Mouse (Mus musculus) heart, embryonic 16.5 days (tissue): ENCODE measurements around the gene Medag. TPM values are rescaled to one million over a fixed set of nuclear protein-coding genes. Genes with fewer than 3 reads are reported as not detected.

Source experiments
- ATAC-seq: fragments of 200-750 bp; cut with Nextera tagmentation; replicated peaks from 2 replicates; pipeline ENCODE4 v1.8.0; 2017; ENCODE audit warnings: moderate number of reproducible peaks; ENCODE audit not compliant: insufficient read depth, low FRiP score; ENCODE audit errors: extremely low read depth
- H3K27ac ChIP-seq: fragments of 300-500 bp; sonication (generic); 2 replicates; pipeline ENCODE4 v1.5.1; 2014; ENCODE audit warnings: mild to moderate bottlenecking, low read length, control low read depth, moderate library complexity
- H3K27me3 ChIP-seq: fragments of 300-500 bp; sonication (generic); 2 replicates; pipeline ENCODE4 v1.6.1; 2014; ENCODE audit warnings: low read length, mixed read lengths; ENCODE audit not compliant: control insufficient read depth, insufficient read depth
- H3K36me3 ChIP-seq: fragments of 300-500 bp; sonication (generic); 2 replicates; pipeline ENCODE4 v1.6.1; 2014; ENCODE audit not compliant: control insufficient read depth, insufficient read depth
- H3K4me1 ChIP-seq: fragments of 300-500 bp; sonication (generic); 2 replicates; pipeline ENCODE4 v1.6.1; 2014; ENCODE audit warnings: low read length, mixed read lengths; ENCODE audit not compliant: control insufficient read depth, insufficient read depth
- H3K4me2 ChIP-seq: fragments of 300-500 bp; sonication (generic); 2 replicates; pipeline ENCODE4 v1.6.1; 2014; ENCODE audit warnings: low read depth, mild to moderate bottlenecking, control low read depth, low read length
- H3K4me3 ChIP-seq: fragments of 300-500 bp; sonication (generic); 2 replicates; pipeline ENCODE4 v1.5.1; 2014; ENCODE audit warnings: mild to moderate bottlenecking, control low read depth, low read length
- H3K9ac ChIP-seq: fragments of 300-500 bp; sonication (generic); 2 replicates; pipeline ENCODE4 v1.6.1; 2014; ENCODE audit warnings: low read length, control low read depth
- H3K9me3 ChIP-seq: fragments of 300-500 bp; sonication (generic); replicated peaks from 2 replicates; pipeline ENCODE4 v1.6.1; 2016; ENCODE audit warnings: low read length; ENCODE audit not compliant: control insufficient read depth
- WGBS: fragments of 180-500 bp; shearing (Covaris S2); extraction: QIAGEN DNeasy Blood & Tissue Kit; methylation state at CpG from one replicate; pipeline ENCODE4 v1.1.7; 2014; 5-methylcytosine and 5-hydroxymethylcytosine counted together
- polyA plus RNA-seq: library from polyadenylated mRNA; unstranded; fragments of >200 nt; fragmentation: Nextera tagmentation; extraction: Ambion mirVana; gene quantifications from 2 replicates; pipeline ENCODE4 v1.2.1, GENCODE M21; 2015

The Medag gene
- polyA plus RNA-seq, 1 experiment from 2014 or later, result 2.2 TPM

GRCm38 (mm10) chr5:149444451-149444850, 32.9 kb downstream of the Medag start:
- Histone ChIP-seq H3K27ac (no peak overlapping the region), H3K9me3 (peaks cover 4% of the 10 kb centered on the region), H3K9ac (no peak overlapping the region), H3K4me1 (peaks cover 8% of the 10 kb centered on the region), H3K36me3 (no peaks in the 10 kb centered on the region), H3K27me3 (no peaks in the 10 kb centered on the region), H3K4me3 (no peak overlapping the region), H3K4me2 (no peak overlapping the region)
- no peak for ATAC-seq
- WGBS, result 61% methylated on average over 4 of the region's 4 CpGs

- 81% methylated on average over 7 of the region's 7 CpGs for WGBS
- Histone ChIP-seq H3K27ac (no peak overlapping the region), H3K4me2 (no peak overlapping the region), H3K4me3 (no peak overlapping the region), H3K9ac (no peak overlapping the region), H3K36me3 (no peaks in the 10 kb centered on the region), H3K27me3 (no peaks in the 10 kb centered on the region), H3K4me1 (peaks cover 5% of the 10 kb centered on the region), H3K9me3 (peaks cover 4% of the 10 kb centered on the region)
- no peak for ATAC-seq
These were observed 34.9 kb downstream of the Medag start for GRCm38 (mm10) chr5:149446495-149446894.

- H3K9ac ChIP-seq, result no peak overlapping the region
- WGBS, result 81% methylated on average over 5 of the region's 5 CpGs
- H3K9me3 ChIP-seq, result peaks cover 4% of the 10 kb centered on the region
- no peaks in the 10 kb centered on the region for H3K36me3 ChIP-seq
- no peaks in the 10 kb centered on the region for H3K27me3 ChIP-seq
- H3K4me2 ChIP-seq, result no peak overlapping the region
- ATAC-seq, result no peak
- H3K27ac ChIP-seq, result no peak overlapping the region
- peaks cover 3% of the 10 kb centered on the region; the same call in 1 of the 2 replicates for H3K4me1 ChIP-seq
- no peak overlapping the region for H3K4me3 ChIP-seq
These were observed 36.2 kb downstream of the Medag start for GRCm38 (mm10) chr5:149447733-149448132.

GRCm38 (mm10) chr5:149449406-149449805, 37.9 kb downstream of the Medag start:
- Histone ChIP-seq H3K9me3 (peaks cover 4% of the 10 kb centered on the region), H3K4me2 (no peak overlapping the region), H3K27ac (no peak overlapping the region), H3K27me3 (no peaks in the 10 kb centered on the region), H3K4me3 (no peak overlapping the region), H3K36me3 (no peaks in the 10 kb centered on the region), H3K9ac (no peak overlapping the region), H3K4me1 (peaks cover 3% of the 10 kb centered on the region; the same call in 1 of the 2 replicates)
- 82% methylated on average over 7 of the region's 7 CpGs for WGBS
- ATAC-seq, result no peak

- H3K9me3 ChIP-seq, result peaks cover 4% of the 10 kb centered on the region
- H3K4me3 ChIP-seq, result no peak overlapping the region
- no peaks in the 10 kb centered on the region for H3K36me3 ChIP-seq
- WGBS, result 45% methylated on average over 7 of the region's 7 CpGs
- ATAC-seq, result no peak
- peaks cover 3% of the 10 kb centered on the region; the same call in 1 of the 2 replicates for H3K4me1 ChIP-seq
- H3K4me2 ChIP-seq, result no peak overlapping the region
- H3K27ac ChIP-seq, result no peak overlapping the region
- H3K9ac ChIP-seq, result no peak overlapping the region
- no peaks in the 10 kb centered on the region for H3K27me3 ChIP-seq
These were observed 39.7 kb downstream of the Medag start for GRCm38 (mm10) chr5:149451209-149451681.

- peaks cover 3% of the 10 kb centered on the region; the same call in 1 of the 2 replicates for H3K4me1 ChIP-seq
- no peaks in the 10 kb centered on the region for H3K36me3 ChIP-seq
- no peak overlapping the region for H3K4me2 ChIP-seq
- no peak overlapping the region for H3K27ac ChIP-seq
- no peak for ATAC-seq
- no peaks in the 10 kb centered on the region for H3K9me3 ChIP-seq
- WGBS, result 27% methylated on average over 6 of the region's 6 CpGs
- H3K4me3 ChIP-seq, result no peak overlapping the region
- no peaks in the 10 kb centered on the region for H3K27me3 ChIP-seq
- no peak overlapping the region for H3K9ac ChIP-seq
These were observed 42.7 kb downstream of the Medag start for GRCm38 (mm10) chr5:149454281-149454680.

GRCm38 (mm10) chr5:149456544-149456943, 45.0 kb downstream of the Medag start:
- Histone ChIP-seq H3K4me2 (no peak overlapping the region), H3K9me3 (no peaks in the 10 kb centered on the region), H3K36me3 (no peaks in the 10 kb centered on the region), H3K4me3 (no peak overlapping the region), H3K9ac (no peak overlapping the region), H3K27me3 (no peaks in the 10 kb centered on the region), H3K27ac (no peak overlapping the region), H3K4me1 (no peaks in the 10 kb centered on the region)
- ATAC-seq, result no peak
- WGBS, result 81% methylated on average over 7 of the region's 7 CpGs

- no peak for ATAC-seq
These were observed 50.5 kb downstream of the Medag start for GRCm38 (mm10) chr5:149462071-149462470.

GRCm38 (mm10) chr5:149465305-149465704, 53.8 kb downstream of the Medag start:
- Histone ChIP-seq H3K9ac (no peak overlapping the region), H3K9me3 (no peaks in the 10 kb centered on the region), H3K36me3 (no peaks in the 10 kb centered on the region), H3K4me2 (no peak overlapping the region), H3K4me1 (peaks cover 6% of the 10 kb centered on the region), H3K27ac (no peak overlapping the region), H3K4me3 (no peak overlapping the region), H3K27me3 (no peaks in the 10 kb centered on the region)
- ATAC-seq, result no peak
- WGBS, result 28% methylated on average over 5 of the region's 5 CpGs

More at GRCm38 (mm10) chr5:149462071-149462470, 50.5 kb downstream of the Medag start:
- WGBS, result 70% methylated on average over 3 of the region's 3 CpGs
- Histone ChIP-seq H3K9me3 (no peaks in the 10 kb centered on the region), H3K4me2 (no peak overlapping the region), H3K27me3 (no peaks in the 10 kb centered on the region), H3K36me3 (no peaks in the 10 kb centered on the region), H3K27ac (no peak overlapping the region), H3K9ac (no peak overlapping the region), H3K4me1 (peaks cover 6% of the 10 kb centered on the region), H3K4me3 (no peak overlapping the region)
